Mouse (Mus musculus) adrenal gland, postnatal 14 days (tissue): ENCODE measurements around the gene Cstl1. TPM values are rescaled to one million over a fixed set of nuclear protein-coding genes. Genes with fewer than 3 reads are reported as not detected.

Experiments
- total RNA-seq: library from RNA; stranded (reverse); gene quantifications from 2 replicates; pipeline ENCODE4 v1.2.3, GENCODE M21; 2021

The Cstl1 gene
- total RNA-seq, 1 experiment from 2014 or later: not detected

Other genes with a start within 250 kb of the Cstl1 start
- gene Nxt1, start 77.8 kb upstream of the Cstl1 start, total RNA-seq: 20.2 and 20.8 TPM in 2 replicates
- 28.3 and 29.4 TPM in 2 replicates for gene Gzf1, start 69.3 kb upstream of the Cstl1 start, total RNA-seq
- 4.5 and 7.9 TPM in 2 replicates for gene Napb, start 17.9 kb upstream of the Cstl1 start, total RNA-seq
- gene Cst11, start 21.1 kb downstream of the Cstl1 start, total RNA-seq: not detected in 2 replicates
- not detected in 2 replicates for gene 8030411F24Rik, start 31.7 kb downstream of the Cstl1 start, total RNA-seq
- gene Cst12, start 39.0 kb downstream of the Cstl1 start, total RNA-seq: not detected in 2 replicates
- 52.6 and 64.7 TPM in 2 replicates for gene Cst8, start 48.4 kb downstream of the Cstl1 start, total RNA-seq
- gene Cst13, start 69.7 kb downstream of the Cstl1 start, total RNA-seq: not detected in 2 replicates
- not detected in 2 replicates for gene Cst9, start 84.8 kb downstream of the Cstl1 start, total RNA-seq
- 0.93 and 2.4 TPM in 2 replicates for gene 9230104L09Rik, start 114.7 kb downstream of the Cstl1 start, total RNA-seq
- gene Cst3, start 125.3 kb downstream of the Cstl1 start, total RNA-seq: 867 and 955 TPM in 2 replicates